Mouse (Mus musculus) spleen, postnatal 36 days (tissue): ENCODE measurements around the gene Fblim1.

ENCODE experiments used
- DNase-seq, 2 experiments: peaks; one replicate each; pipeline ENCODE4 v3.0.0; 2022; ENCODE audit warnings: low spot score in 2 of 2, mixed read lengths in 1 of 2

Gene Fblim1

GRCm38 (mm10) chr4:141625774-141626550 is 20.1 kb upstream of the Fblim1 start:
- DNase-seq, result no peak

GRCm38 (mm10) chr4:141624983-141625773 is 19.3 kb upstream of the Fblim1 start:
- peak; percentile 47 to 49 for DNase-seq

- DNase-seq, result no peak
Measured at GRCm38 (mm10) chr4:141624134-141624533, 18.2 kb upstream of the Fblim1 start.

GRCm38 (mm10) chr4:141623666-141624065 is 17.8 kb upstream of the Fblim1 start, which contains the start of gene Slc25a34:
Slc25a34 (minus strand) TSS chr4:141623821.
- no peak for DNase-seq

- DNase-seq, result no peak
Measured at GRCm38 (mm10) chr4:141623037-141623436, 17.1 kb upstream of the Fblim1 start.

GRCm38 (mm10) chr4:141622580-141622979 is 16.7 kb upstream of the Fblim1 start:
- no peak for DNase-seq

GRCm38 (mm10) chr4:141622091-141622490 is 16.2 kb upstream of the Fblim1 start:
- no peak for DNase-seq

- DNase-seq, result no peak
Measured at GRCm38 (mm10) chr4:141621297-141621696, 15.4 kb upstream of the Fblim1 start.

- no peak for DNase-seq
Measured at GRCm38 (mm10) chr4:141619299-141619883, 13.5 kb upstream of the Fblim1 start.

GRCm38 (mm10) chr4:141618565-141619243 is 12.8 kb upstream of the Fblim1 start, which contains the start of gene Tmem82:
Tmem82 (minus strand) TSS chr4:141618633.
- peak; percentile 55 for DNase-seq

- no peak for DNase-seq
Measured at GRCm38 (mm10) chr4:141617863-141618564, 12.1 kb upstream of the Fblim1 start.

GRCm38 (mm10) chr4:141617299-141617698 is 11.4 kb upstream of the Fblim1 start:
- peak; percentile 44 to 54 for DNase-seq

GRCm38 (mm10) chr4:141616811-141617210 is 10.9 kb upstream of the Fblim1 start:
- DNase-seq, result no peak

GRCm38 (mm10) chr4:141614946-141615345 is 9.1 kb upstream of the Fblim1 start:
- DNase-seq, result no peak

GRCm38 (mm10) chr4:141609538-141609937 is 3.6 kb upstream of the Fblim1 start:
- DNase-seq, result no peak

- no peak for DNase-seq
Measured at GRCm38 (mm10) chr4:141605421-141605820, 475 bp downstream of the Fblim1 start.

GRCm38 (mm10) chr4:141604493-141604892 is 1.4 kb downstream of the Fblim1 start:
- DNase-seq, result no peak

GRCm38 (mm10) chr4:141603921-141604320 is 2.0 kb downstream of the Fblim1 start:
- DNase-seq, result no peak

- no peak for DNase-seq
Measured at GRCm38 (mm10) chr4:141602523-141603223, 3.2 kb downstream of the Fblim1 start.

GRCm38 (mm10) chr4:141601148-141601862 is 4.6 kb downstream of the Fblim1 start:
- no peak for DNase-seq
